Mouse (Mus musculus): ENCODE measurements around the gene Gm45062. TPM values are rescaled to one million over a fixed set of nuclear protein-coding genes. Genes with fewer than 3 reads are reported as not detected.

Gene Gm45062
- polyA plus RNA-seq, 1 experiment from 2014 or later: 15.4 TPM

DNA sequence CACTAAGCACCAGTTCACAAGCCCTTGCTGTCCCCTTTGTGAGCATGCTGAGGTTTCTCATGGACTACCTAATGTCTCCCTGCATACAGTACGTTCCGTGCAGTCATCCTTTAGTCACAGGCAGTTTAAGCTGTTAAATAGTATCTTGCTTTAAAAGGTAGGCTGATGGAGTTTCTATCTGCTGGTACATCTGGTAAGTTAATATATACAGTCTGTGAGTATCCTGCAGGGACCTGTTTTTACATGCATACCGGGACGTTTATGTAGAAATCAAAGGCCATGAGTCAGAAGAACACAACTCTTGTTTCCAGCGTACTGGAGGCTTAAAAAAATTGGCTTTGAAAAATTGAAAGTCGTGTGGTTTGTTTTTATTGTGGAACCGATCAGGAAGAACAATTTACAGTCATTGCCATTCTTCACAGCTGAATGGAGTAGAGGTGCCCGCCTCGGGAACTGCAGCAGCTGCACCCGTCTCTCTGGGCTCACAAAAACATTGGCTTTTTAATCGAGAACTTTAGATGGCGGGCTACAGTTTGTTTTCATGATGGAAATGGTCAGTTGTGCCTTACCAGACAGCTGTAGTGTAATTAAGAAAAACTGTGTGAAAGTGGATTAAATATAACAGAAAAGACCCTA is 93.4 kb downstream of the Gm45062 start:
- DNase-seq: peak; percentile 51
- WGBS: 9% methylated on average over 12 of the region's 12 CpGs
- Histone ChIP-seq H3K27ac (replicated peaks; ENCODE audit: low read depth, low read length) (peak overlapping the region; percentile 32), H3K36me3 (ENCODE audit: control insufficient read depth, insufficient read depth, low read length) (no peaks in the 10 kb centered on the region), H3K9me3 (ENCODE audit: control insufficient read depth, low read length) (no peaks in the 10 kb centered on the region), H3K4me3 (replicated peaks; ENCODE audit: low read depth, low read length) (no peak overlapping the region), H3K27me3 (ENCODE audit: control insufficient read depth, insufficient read depth, low read length) (no peaks in the 10 kb centered on the region), H3K4me1 (ENCODE audit: control insufficient read depth, insufficient read depth, low read length) (peaks cover 21% of the 10 kb centered on the region), H3K9ac (replicated peaks; ENCODE audit: low read length) (no peak overlapping the region), H3K4me2 (ENCODE audit: low read length) (peak overlapping the region; percentile 26)
- peak; percentile 46; the same call in 1 of the 2 replicates for ATAC-seq (ENCODE audit: low FRiP score, low TSS enrichment)

DNA sequence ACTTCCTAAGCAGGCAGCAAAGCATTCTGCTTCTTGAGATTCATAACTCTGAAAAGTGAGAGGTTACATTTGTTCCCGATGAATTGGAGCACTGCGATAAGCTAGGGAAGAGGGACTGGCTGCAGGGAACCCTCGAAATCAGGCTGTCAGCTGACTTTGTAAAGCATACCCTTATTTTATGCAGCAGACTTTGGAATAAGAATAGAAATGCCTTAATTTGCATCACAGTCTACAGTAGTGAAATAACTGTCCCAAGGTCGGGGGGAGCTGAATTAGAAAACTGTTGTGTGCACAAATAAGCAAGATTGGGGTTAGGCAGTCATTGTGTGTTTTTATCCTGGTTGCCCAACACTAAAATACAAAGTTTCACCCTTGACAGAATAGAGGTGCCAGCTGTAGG is 94.2 kb downstream of the Gm45062 start:
- Histone ChIP-seq H3K27me3 (ENCODE audit: control insufficient read depth, insufficient read depth, low read length) (no peaks in the 10 kb centered on the region), H3K4me2 (ENCODE audit: low read length) (peak overlapping the region; percentile 26), H3K9me3 (ENCODE audit: control insufficient read depth, low read length) (no peaks in the 10 kb centered on the region), H3K9ac (replicated peaks; ENCODE audit: low read length) (no peak overlapping the region), H3K4me3 (replicated peaks; ENCODE audit: low read depth, low read length) (no peak overlapping the region), H3K36me3 (ENCODE audit: control insufficient read depth, insufficient read depth, low read length) (no peaks in the 10 kb centered on the region), H3K4me1 (ENCODE audit: control insufficient read depth, insufficient read depth, low read length) (peaks cover 21% of the 10 kb centered on the region), H3K27ac (replicated peaks; ENCODE audit: low read depth, low read length) (peak overlapping the region; percentile 32; the same call in 1 of the 2 replicates)
- DNase-seq (peak; percentile 40), ATAC-seq (ENCODE audit: low FRiP score, low TSS enrichment) (peak; percentile 49; the same call in 1 of the 2 replicates)
- 12% methylated on average over 4 of the region's 4 CpGs for WGBS

DNA sequence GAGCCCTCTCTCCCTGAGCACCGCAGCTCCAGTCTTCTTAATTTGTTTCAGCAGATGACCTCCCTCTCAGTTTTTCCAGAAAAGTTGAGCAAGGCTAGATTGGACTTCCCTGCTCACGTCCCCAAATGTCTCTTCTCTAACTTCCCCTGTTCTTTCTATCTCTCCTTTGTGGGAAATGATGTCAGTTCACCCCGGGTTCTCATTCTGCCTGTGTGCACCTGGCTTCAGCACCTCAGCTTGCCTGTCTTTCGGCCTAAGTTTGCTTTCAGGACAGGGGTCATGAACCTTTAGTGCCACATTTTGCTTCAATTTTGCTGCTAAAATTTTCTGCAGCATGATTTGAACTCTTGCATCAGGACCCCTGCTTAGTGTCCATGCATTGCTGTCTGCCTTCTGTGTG is 95.6 kb downstream of the Gm45062 start:
- Histone ChIP-seq H3K27ac (replicated peaks; ENCODE audit: low read depth, low read length) (no peak overlapping the region), H3K4me2 (ENCODE audit: low read length) (no peak overlapping the region; the same call in 1 of the 2 replicates), H3K4me3 (replicated peaks; ENCODE audit: low read depth, low read length) (no peak overlapping the region), H3K9me3 (ENCODE audit: control insufficient read depth, low read length) (no peaks in the 10 kb centered on the region), H3K27me3 (ENCODE audit: control insufficient read depth, insufficient read depth, low read length) (no peaks in the 10 kb centered on the region), H3K4me1 (ENCODE audit: control insufficient read depth, insufficient read depth, low read length) (peaks cover 21% of the 10 kb centered on the region), H3K9ac (replicated peaks; ENCODE audit: low read length) (no peak overlapping the region), H3K36me3 (ENCODE audit: control insufficient read depth, insufficient read depth, low read length) (no peaks in the 10 kb centered on the region)
- no peak for ATAC-seq (ENCODE audit: low FRiP score, low TSS enrichment)
- WGBS: 89% methylated on average over 4 of the region's 4 CpGs
- no peak for DNase-seq

DNA sequence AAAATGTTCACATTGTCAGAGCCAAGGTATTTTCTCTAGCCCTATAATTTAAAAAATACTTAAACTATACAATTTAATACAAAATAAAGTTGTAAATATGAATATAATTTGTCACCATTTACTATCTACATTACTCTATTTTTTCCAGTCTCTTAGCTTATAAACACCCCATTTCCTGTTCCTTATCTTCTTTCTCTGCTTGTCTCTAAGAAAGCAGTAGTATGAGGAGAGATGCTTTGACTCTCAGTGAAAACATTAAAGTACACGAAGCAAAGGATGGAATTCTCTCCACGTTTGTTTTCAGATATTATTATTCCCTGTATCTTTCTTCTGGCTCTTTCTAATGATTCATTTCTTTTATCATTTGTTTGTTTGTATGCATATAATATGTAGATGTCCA is 99.0 kb downstream of the Gm45062 start:
- 69% methylated on average over 2 of the region's 2 CpGs for WGBS
- Histone ChIP-seq H3K4me3 (replicated peaks; ENCODE audit: low read depth, low read length) (no peak overlapping the region), H3K4me2 (ENCODE audit: low read length) (no peak overlapping the region), H3K9me3 (ENCODE audit: control insufficient read depth, low read length) (no peaks in the 10 kb centered on the region), H3K27ac (replicated peaks; ENCODE audit: low read depth, low read length) (no peak overlapping the region), H3K27me3 (ENCODE audit: control insufficient read depth, insufficient read depth, low read length) (no peaks in the 10 kb centered on the region), H3K9ac (replicated peaks; ENCODE audit: low read length) (no peak overlapping the region), H3K36me3 (ENCODE audit: control insufficient read depth, insufficient read depth, low read length) (no peaks in the 10 kb centered on the region), H3K4me1 (ENCODE audit: control insufficient read depth, insufficient read depth, low read length) (peaks cover 10% of the 10 kb centered on the region)
- no peak for DNase-seq
- no peak for ATAC-seq (ENCODE audit: low FRiP score, low TSS enrichment)

DNA sequence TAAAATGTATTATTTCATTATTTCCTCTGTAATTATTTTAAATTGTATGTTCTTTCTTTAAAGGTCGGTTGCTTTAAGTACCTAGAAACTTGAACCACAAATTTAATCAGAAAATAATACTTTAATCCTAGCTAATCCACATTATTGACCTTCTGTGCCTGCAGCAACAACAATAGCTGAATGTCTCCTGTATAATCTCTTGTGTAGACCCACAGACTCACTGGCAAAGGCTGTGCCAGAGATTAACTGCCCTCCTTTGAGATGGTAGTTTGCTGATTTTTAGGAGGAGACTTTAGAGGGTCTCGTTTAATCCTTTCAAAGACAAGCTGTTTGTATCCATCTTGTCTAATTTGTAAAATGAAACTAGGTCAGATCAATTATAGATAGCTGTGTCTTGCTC is 99.5 kb downstream of the Gm45062 start:
- Histone ChIP-seq H3K9me3 (ENCODE audit: control insufficient read depth, low read length) (no peaks in the 10 kb centered on the region), H3K4me3 (replicated peaks; ENCODE audit: low read depth, low read length) (no peak overlapping the region), H3K4me1 (ENCODE audit: control insufficient read depth, insufficient read depth, low read length) (peaks cover 6% of the 10 kb centered on the region), H3K27me3 (ENCODE audit: control insufficient read depth, insufficient read depth, low read length) (no peaks in the 10 kb centered on the region), H3K4me2 (ENCODE audit: low read length) (no peak overlapping the region), H3K36me3 (ENCODE audit: control insufficient read depth, insufficient read depth, low read length) (no peaks in the 10 kb centered on the region), H3K27ac (replicated peaks; ENCODE audit: low read depth, low read length) (no peak overlapping the region), H3K9ac (replicated peaks; ENCODE audit: low read length) (no peak overlapping the region)
- DNase-seq (peak; percentile 47), ATAC-seq (ENCODE audit: low FRiP score, low TSS enrichment) (no peak)
- WGBS: 8% methylated on average over 2 of the region's 2 CpGs

DNA sequence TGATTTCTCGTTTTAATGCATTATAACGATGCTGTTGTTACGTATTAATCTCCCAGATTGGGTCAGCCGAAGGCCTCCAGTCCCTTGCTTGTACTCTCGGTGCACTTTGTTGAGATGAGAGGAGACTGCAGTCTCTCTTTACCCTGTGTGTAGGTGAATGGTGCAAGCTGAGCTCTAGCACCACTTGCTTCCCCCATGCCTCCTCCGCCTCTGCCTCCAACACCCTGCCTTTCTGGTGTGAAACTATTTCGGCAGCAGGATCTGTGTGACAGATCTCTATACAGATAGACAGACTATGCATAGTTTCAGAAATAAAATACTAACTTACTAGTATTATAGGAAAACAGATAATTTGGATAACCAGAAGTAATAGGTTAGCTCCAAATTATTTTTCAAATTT is 101.6 kb downstream of the Gm45062 start:
- H3K9me3 ChIP-seq (ENCODE audit: control insufficient read depth, low read length): no peaks in the 10 kb centered on the region
- no peak for ATAC-seq (ENCODE audit: low FRiP score, low TSS enrichment)
- no peak overlapping the region for H3K9ac ChIP-seq (replicated peaks; ENCODE audit: low read length)
- no peaks in the 10 kb centered on the region for H3K27me3 ChIP-seq (ENCODE audit: control insufficient read depth, insufficient read depth, low read length)
- no peaks in the 10 kb centered on the region for H3K36me3 ChIP-seq (ENCODE audit: control insufficient read depth, insufficient read depth, low read length)
- no peak overlapping the region for H3K4me3 ChIP-seq (replicated peaks; ENCODE audit: low read depth, low read length)
- DNase-seq: no peak
- 80% methylated on average over 7 of the region's 7 CpGs for WGBS
- H3K4me1 ChIP-seq (ENCODE audit: control insufficient read depth, insufficient read depth, low read length): peaks cover 9% of the 10 kb centered on the region; the same call in 1 of the 2 replicates
- no peak overlapping the region for H3K27ac ChIP-seq (replicated peaks; ENCODE audit: low read depth, low read length)
- H3K4me2 ChIP-seq (ENCODE audit: low read length): no peak overlapping the region

DNA sequence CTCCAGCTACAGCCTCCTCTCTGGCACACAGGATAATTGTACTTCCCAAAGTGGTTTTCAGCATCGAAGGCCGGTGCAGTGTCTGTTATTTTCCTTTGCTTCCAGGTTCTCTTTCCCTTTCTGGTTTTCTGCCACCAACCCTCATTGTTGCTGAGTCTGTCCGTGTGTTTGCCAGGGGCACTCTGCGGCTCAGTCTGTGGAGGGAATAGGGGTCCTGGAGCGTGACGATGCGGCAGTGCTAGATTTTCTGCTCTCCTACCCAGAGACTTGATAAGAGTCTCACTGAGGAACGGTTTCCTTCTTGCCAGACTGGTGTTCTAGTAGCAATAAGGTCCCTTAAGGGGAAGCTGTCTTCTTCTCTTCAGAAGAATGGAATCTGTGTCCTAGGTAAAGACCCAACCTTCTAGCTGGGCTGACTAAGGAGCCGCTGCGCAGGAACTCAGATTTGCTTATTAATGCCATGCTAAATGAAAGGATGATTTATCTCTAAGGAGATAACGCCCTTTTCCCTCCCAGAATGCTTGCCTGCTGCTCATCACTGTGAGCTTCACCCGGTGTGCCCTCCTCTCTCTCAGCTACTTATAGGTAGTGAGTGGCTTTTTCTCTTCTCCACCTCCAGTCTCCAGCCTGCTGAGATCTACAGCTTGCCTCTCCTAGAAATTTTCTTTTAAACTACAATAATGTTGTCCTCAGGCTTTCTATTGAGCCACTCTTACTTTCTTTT is 104.9 kb downstream of the Gm45062 start:
- no peak for DNase-seq
- H3K27ac ChIP-seq (replicated peaks; ENCODE audit: low read depth, low read length): 0 out of 2 replicates have a peak overlapping the region, but pooled peaks have one; percentile 26
- H3K4me1 ChIP-seq (ENCODE audit: control insufficient read depth, insufficient read depth, low read length): peaks cover 9% of the 10 kb centered on the region; the same call in 1 of the 2 replicates
- no peak overlapping the region for H3K4me2 ChIP-seq (ENCODE audit: low read length)
- no peak overlapping the region for H3K4me3 ChIP-seq (replicated peaks; ENCODE audit: low read depth, low read length)
- H3K36me3 ChIP-seq (ENCODE audit: control insufficient read depth, insufficient read depth, low read length): no peaks in the 10 kb centered on the region
- H3K9ac ChIP-seq (replicated peaks; ENCODE audit: low read length): no peak overlapping the region
- no peaks in the 10 kb centered on the region for H3K27me3 ChIP-seq (ENCODE audit: control insufficient read depth, insufficient read depth, low read length)
- ATAC-seq (ENCODE audit: low FRiP score, low TSS enrichment): no peak; the same call in 1 of the 2 replicates
- 44% methylated on average over 12 of the region's 12 CpGs for WGBS
- no peaks in the 10 kb centered on the region for H3K9me3 ChIP-seq (ENCODE audit: control insufficient read depth, low read length)

DNA sequence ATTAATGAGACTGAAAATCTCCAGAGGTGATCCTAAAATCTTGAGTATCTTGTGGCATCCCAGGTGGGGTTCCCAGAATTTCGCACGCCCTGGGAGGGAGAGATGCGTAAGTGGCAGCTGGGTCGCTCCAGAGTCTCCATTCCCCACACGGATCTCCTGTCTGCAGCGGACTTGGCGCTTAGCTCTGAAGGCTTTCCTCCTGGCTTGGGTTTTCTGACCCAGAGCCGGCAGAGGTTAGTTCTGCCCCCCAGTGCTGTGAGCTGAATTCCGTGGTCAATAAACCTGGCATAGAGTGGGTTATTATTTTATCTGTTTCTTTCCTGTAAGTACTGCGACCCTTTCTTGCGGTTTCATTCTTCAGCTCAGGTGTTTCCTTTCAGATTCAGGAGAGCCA is 105.5 kb downstream of the Gm45062 start:
- Histone ChIP-seq H3K27me3 (ENCODE audit: control insufficient read depth, insufficient read depth, low read length) (no peaks in the 10 kb centered on the region), H3K4me3 (replicated peaks; ENCODE audit: low read depth, low read length) (no peak overlapping the region), H3K9ac (replicated peaks; ENCODE audit: low read length) (no peak overlapping the region), H3K27ac (replicated peaks; ENCODE audit: low read depth, low read length) (no peak overlapping the region), H3K9me3 (ENCODE audit: control insufficient read depth, low read length) (no peaks in the 10 kb centered on the region), H3K36me3 (ENCODE audit: control insufficient read depth, insufficient read depth, low read length) (no peaks in the 10 kb centered on the region), H3K4me1 (ENCODE audit: control insufficient read depth, insufficient read depth, low read length) (0 out of 2 replicates have a peak, but pooled peaks cover 9% of the 10 kb centered on the region), H3K4me2 (ENCODE audit: low read length) (no peak overlapping the region)
- 90% methylated on average over 11 of the region's 11 CpGs for WGBS
- no peak for DNase-seq
- ATAC-seq (ENCODE audit: low FRiP score, low TSS enrichment): no peak

DNA sequence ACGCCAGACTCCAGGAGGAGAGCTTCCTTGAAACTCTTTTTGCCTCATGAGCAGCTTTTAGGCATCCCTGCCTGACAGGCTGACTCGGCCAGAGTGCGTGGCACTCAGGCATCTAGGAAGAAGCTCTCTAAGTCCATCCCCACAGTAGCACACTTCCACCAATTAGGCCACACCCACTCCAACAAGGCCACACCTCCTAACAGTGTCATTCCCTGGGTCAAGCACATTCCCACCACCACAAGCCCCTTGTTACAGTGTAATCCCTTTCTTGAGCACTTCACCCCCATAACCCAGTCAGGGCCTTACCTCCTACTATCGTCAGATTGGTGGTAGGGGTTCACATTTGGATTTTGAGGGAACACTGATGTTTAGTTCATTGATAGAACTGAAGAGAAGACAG is 108.4 kb downstream of the Gm45062 start:
- 97% methylated on average over 4 of the region's 4 CpGs for WGBS
- H3K4me2 ChIP-seq (ENCODE audit: low read length): no peak overlapping the region
- H3K36me3 ChIP-seq (ENCODE audit: control insufficient read depth, insufficient read depth, low read length): no peaks in the 10 kb centered on the region
- DNase-seq (no peak), ATAC-seq (ENCODE audit: low FRiP score, low TSS enrichment) (no peak)
- no peaks in the 10 kb centered on the region for H3K27me3 ChIP-seq (ENCODE audit: control insufficient read depth, insufficient read depth, low read length)
- no peak overlapping the region for H3K9ac ChIP-seq (replicated peaks; ENCODE audit: low read length)
- H3K4me3 ChIP-seq (replicated peaks; ENCODE audit: low read depth, low read length): no peak overlapping the region
- no peaks in the 10 kb centered on the region for H3K9me3 ChIP-seq (ENCODE audit: control insufficient read depth, low read length)
- 0 out of 2 replicates have a peak, but pooled peaks cover 9% of the 10 kb centered on the region for H3K4me1 ChIP-seq (ENCODE audit: control insufficient read depth, insufficient read depth, low read length)
- H3K27ac ChIP-seq (replicated peaks; ENCODE audit: low read depth, low read length): no peak overlapping the region

Data from midbrain, embryonic 14.5 days (tissue).